Mouse (Mus musculus): ENCODE measurements around the gene Vmn1r195. TPM values are rescaled to one million over a fixed set of nuclear protein-coding genes. Genes with fewer than 3 reads are reported as not detected.

Gene Vmn1r195
- total RNA-seq (2023): not detected

GRCm38 (mm10) chr13:22270222-22270621, at the start of gene Vmn1r195:
Gene Vmn1r195, plus strand, starts transcription at chr13:22270522.

GRCm38 (mm10) chr13:22223060-22223459, 47.3 kb upstream of the Vmn1r195 start, which contains the start of gene Vmn1r193:
Gene Vmn1r193, minus strand, starts transcription at chr13:22223160.

GRCm38 (mm10) chr13:22243915-22244314, 26.4 kb upstream of the Vmn1r195 start, which contains the start of gene Vmn1r194:
Gene Vmn1r194, plus strand, starts transcription at chr13:22244215.

GRCm38 (mm10) chr13:22289620-22290019, 19.3 kb downstream of the Vmn1r195 start, which contains the start of gene Vmn1r196:
Gene Vmn1r196, plus strand, starts transcription at chr13:22289920.

GRCm38 (mm10) chr13:22324289-22324688, 54.0 kb downstream of the Vmn1r195 start, which contains the start of gene Vmn1r197:
Gene Vmn1r197, plus strand, starts transcription at chr13:22324589.

Other genes starting within 250 kb of the Vmn1r195 start
- 27.0 TPM for gene Hist1h2ah, start 235.0 kb upstream of the Vmn1r195 start, total RNA-seq (2023)
- 29.9 TPM for gene Hist1h2bk, start 234.7 kb upstream of the Vmn1r195 start, total RNA-seq (2023)
- 44.4 TPM for gene Hist1h4i, start 229.2 kb upstream of the Vmn1r195 start, total RNA-seq (2023)
- 28.7 TPM for gene Hist1h2ag, start 227.6 kb upstream of the Vmn1r195 start, total RNA-seq (2023)
- gene Hist1h2bj, start 227.3 kb upstream of the Vmn1r195 start, total RNA-seq (2023): 24.6 TPM
- not detected for gene Vmn1r188, start 186.1 kb upstream of the Vmn1r195 start, total RNA-seq (2023)
- gene Vmn1r189, start 164.7 kb upstream of the Vmn1r195 start, total RNA-seq (2023): not detected
- not detected for gene Vmn1r191, start 86.6 kb upstream of the Vmn1r195 start, total RNA-seq (2023)
- not detected for gene Vmn1r192, start 79.4 kb upstream of the Vmn1r195 start, total RNA-seq (2023)
- not detected for gene Vmn1r193, start 47.4 kb upstream of the Vmn1r195 start, total RNA-seq (2023)
- gene Vmn1r194, start 26.3 kb upstream of the Vmn1r195 start, total RNA-seq (2023): not detected
- not detected for gene Vmn1r196, start 19.4 kb downstream of the Vmn1r195 start, total RNA-seq (2023)
- not detected for gene Vmn1r197, start 54.1 kb downstream of the Vmn1r195 start, total RNA-seq (2023)
- gene Vmn1r198, start 79.8 kb downstream of the Vmn1r195 start, total RNA-seq (2023): not detected
- not detected for gene Vmn1r199, start 109.3 kb downstream of the Vmn1r195 start, total RNA-seq (2023)
- not detected for gene Vmn1r200, start 119.9 kb downstream of the Vmn1r195 start, total RNA-seq (2023)
- not detected for gene Vmn1r201, start 201.4 kb downstream of the Vmn1r195 start, total RNA-seq (2023)
- gene Vmn1r202, start 234.9 kb downstream of the Vmn1r195 start, total RNA-seq (2023): 0.15 TPM
- not detected for gene Vmn1r203, start 247.6 kb downstream of the Vmn1r195 start, total RNA-seq (2023)